Mouse (Mus musculus) forebrain, embryonic 16.5 days (tissue): ENCODE data around the gene Fyn. TPM values are rescaled to one million over a fixed set of nuclear protein-coding genes. Genes with fewer than 3 reads are reported as not detected.

Experiments
- ATAC-seq: fragments of 200-750 bp; cut with Nextera tagmentation; 2 replicates; pipeline ENCODE4 v1.8.0; 2017; ENCODE audit warnings: mild to moderate bottlenecking, moderate library complexity
- H3K27ac ChIP-seq: fragments of 300-500 bp; sonication (generic); 2 replicates; pipeline ENCODE4 v1.5.1; 2014; ENCODE audit warnings: low read length, control low read depth
- H3K27me3 ChIP-seq: fragments of 300-500 bp; sonication (generic); replicated peaks from 2 replicates; pipeline ENCODE4 v1.6.1; 2014; ENCODE audit warnings: low read length; ENCODE audit not compliant: control insufficient read depth, insufficient read depth
- H3K36me3 ChIP-seq: fragments of 300-500 bp; sonication (generic); 2 replicates; pipeline ENCODE4 v1.6.1; 2014; ENCODE audit not compliant: control insufficient read depth, insufficient read depth
- H3K4me1 ChIP-seq: fragments of 300-500 bp; sonication (generic); replicated peaks from 2 replicates; pipeline ENCODE4 v1.6.1; 2014; ENCODE audit warnings: low read length; ENCODE audit not compliant: control insufficient read depth, insufficient read depth
- H3K4me2 ChIP-seq: fragments of 300-500 bp; sonication (generic); 2 replicates; pipeline ENCODE4 v1.6.1; 2014; ENCODE audit warnings: mild to moderate bottlenecking, low read length, control low read depth
- H3K4me3 ChIP-seq: fragments of 300-500 bp; sonication (generic); replicated peaks from 2 replicates; pipeline ENCODE4 v1.5.1; 2014; ENCODE audit warnings: mild to moderate bottlenecking, low read length, control low read depth
- H3K9ac ChIP-seq: fragments of 300-500 bp; sonication (generic); replicated peaks from 2 replicates; pipeline ENCODE4 v1.6.1; 2014; ENCODE audit warnings: low read depth, low read length, control low read depth
- H3K9me3 ChIP-seq: fragments of 300-500 bp; sonication (generic); 2 replicates; pipeline ENCODE4 v1.6.1; 2016; ENCODE audit warnings: low read length; ENCODE audit not compliant: control insufficient read depth
- WGBS: fragments of 180-500 bp; shearing (Covaris S2); extraction: QIAGEN DNeasy Blood & Tissue Kit; methylation state at CpG from one replicate; pipeline ENCODE4 v1.1.7; 2014; 5-methylcytosine and 5-hydroxymethylcytosine counted together
- polyA plus RNA-seq: library from polyadenylated mRNA; unstranded; fragments of >200 nt; fragmentation: Nextera tagmentation; extraction: Ambion mirVana; gene quantifications from 2 replicates; pipeline ENCODE4 v1.2.1, GENCODE M21; 2015

Gene Fyn
- polyA plus RNA-seq, 1 experiment from 2014 or later, result 74.4 TPM

DNA sequence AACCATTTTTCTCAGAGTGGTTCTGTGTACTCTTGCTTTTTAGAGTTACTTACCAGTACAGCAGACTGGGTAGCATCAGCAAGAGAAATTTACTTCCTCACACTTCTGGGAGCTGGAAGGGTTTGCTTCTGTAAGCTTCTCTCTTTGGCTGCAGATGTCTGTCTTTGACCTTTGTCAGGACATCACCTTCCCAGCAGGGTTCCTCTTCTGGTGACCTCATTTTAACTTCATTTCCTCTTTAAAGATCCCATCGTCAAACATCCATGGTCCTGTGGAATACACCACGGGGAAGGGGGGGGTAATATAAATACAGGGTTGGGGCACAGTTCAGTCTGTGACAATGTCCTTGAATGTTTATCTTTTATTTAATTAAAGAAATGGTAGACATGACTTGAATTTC lies 74.5 kb downstream of the Fyn start:
- ATAC-seq, result no peak
- peaks cover 11% of the 10 kb centered on the region for H3K4me1 ChIP-seq

DNA sequence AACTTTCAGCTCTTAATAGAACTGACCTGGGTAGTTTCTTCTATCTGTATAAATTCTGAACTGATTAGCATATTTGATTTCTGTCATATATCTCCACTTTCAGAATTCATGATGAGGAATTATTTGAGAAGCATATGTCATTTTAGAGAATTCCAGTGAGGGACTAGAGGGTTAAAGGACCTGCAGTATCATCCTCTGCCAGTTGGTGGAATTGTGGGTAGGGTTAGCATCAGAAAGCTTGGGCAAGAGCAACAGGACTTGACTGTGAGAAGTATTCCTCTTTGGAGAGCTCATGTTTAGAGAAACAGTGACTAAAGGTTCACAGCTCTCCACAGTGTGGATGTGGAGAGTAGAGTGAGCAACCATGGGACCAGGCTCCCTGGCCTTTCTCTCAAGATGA lies 75.3 kb downstream of the Fyn start:
- H3K27me3 ChIP-seq, result no peaks in the 10 kb centered on the region
- H3K4me2 ChIP-seq, result no peak overlapping the region
- no peak overlapping the region for H3K9ac ChIP-seq
- H3K4me1 ChIP-seq, result peaks cover 11% of the 10 kb centered on the region
- no peak overlapping the region for H3K4me3 ChIP-seq
- H3K27ac ChIP-seq, result no peak overlapping the region
- no peaks in the 10 kb centered on the region for H3K9me3 ChIP-seq
- no peaks in the 10 kb centered on the region for H3K36me3 ChIP-seq
- 0 out of 2 replicates have a peak, but pooled peaks have one; percentile 13 for ATAC-seq

More for the DNA sequence above, 74.5 kb downstream of the Fyn start:
- H3K27me3 ChIP-seq, result no peaks in the 10 kb centered on the region
- 72% methylated on average over 2 of the region's 2 CpGs for WGBS
- no peak overlapping the region for H3K4me3 ChIP-seq
- no peaks in the 10 kb centered on the region for H3K9me3 ChIP-seq
- H3K9ac ChIP-seq, result no peak overlapping the region
- H3K36me3 ChIP-seq, result no peaks in the 10 kb centered on the region
- H3K4me2 ChIP-seq, result no peak overlapping the region
- H3K27ac ChIP-seq, result no peak overlapping the region

DNA sequence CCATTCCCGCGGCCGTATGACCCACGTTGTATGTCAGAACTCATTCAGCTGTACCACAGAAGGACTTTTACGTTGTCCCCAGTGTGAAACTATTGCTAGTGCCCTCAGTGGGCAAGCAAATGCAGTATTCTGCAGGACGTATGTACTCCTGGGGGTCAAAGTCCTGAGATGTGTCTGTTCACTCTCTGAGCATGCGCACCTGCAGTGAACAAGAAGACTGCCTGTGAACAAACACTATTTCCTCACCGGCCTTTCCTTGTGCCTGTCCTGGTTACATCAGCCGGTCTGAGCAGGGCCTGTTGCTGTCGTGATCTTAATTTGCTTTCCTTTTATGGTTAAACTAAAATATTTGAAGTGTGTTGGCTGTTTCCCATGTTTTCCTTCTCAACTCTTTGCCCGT lies 77.2 kb downstream of the Fyn start:
- Histone ChIP-seq H3K27me3 (no peaks in the 10 kb centered on the region), H3K4me1 (peaks cover 17% of the 10 kb centered on the region), H3K9me3 (no peaks in the 10 kb centered on the region), H3K9ac (no peak overlapping the region), H3K4me3 (no peak overlapping the region), H3K4me2 (no peak overlapping the region), H3K36me3 (no peaks in the 10 kb centered on the region), H3K27ac (no peak overlapping the region)
- ATAC-seq, result no peak
- 88% methylated on average over 11 of the region's 11 CpGs for WGBS

DNA sequence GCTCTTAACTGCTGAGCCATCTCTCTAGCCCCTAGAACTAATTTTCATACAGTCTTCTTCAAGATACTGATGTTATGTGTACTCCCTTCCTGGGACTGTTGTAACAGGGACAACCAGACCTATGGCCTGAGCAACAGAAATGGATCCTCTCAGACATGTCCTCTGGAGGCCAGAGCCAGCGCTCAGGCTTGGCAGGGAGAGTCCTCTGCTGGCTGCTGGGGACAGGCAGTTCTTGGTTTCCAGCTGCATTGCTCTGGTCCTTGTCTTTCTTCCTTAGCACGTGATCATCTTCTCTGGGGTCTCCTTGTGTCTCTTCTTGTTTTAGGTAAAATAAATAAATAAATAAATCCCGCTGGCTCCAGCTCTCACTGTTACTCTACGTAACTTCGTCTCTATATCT lies 78.1 kb downstream of the Fyn start:
- Histone ChIP-seq H3K4me3 (no peak overlapping the region), H3K4me1 (peaks cover 21% of the 10 kb centered on the region), H3K9me3 (no peaks in the 10 kb centered on the region), H3K36me3 (no peaks in the 10 kb centered on the region), H3K27ac (no peak overlapping the region), H3K4me2 (no peak overlapping the region), H3K9ac (no peak overlapping the region), H3K27me3 (no peaks in the 10 kb centered on the region)
- no peak for ATAC-seq
- 96% methylated on average over 5 of the region's 5 CpGs for WGBS

DNA sequence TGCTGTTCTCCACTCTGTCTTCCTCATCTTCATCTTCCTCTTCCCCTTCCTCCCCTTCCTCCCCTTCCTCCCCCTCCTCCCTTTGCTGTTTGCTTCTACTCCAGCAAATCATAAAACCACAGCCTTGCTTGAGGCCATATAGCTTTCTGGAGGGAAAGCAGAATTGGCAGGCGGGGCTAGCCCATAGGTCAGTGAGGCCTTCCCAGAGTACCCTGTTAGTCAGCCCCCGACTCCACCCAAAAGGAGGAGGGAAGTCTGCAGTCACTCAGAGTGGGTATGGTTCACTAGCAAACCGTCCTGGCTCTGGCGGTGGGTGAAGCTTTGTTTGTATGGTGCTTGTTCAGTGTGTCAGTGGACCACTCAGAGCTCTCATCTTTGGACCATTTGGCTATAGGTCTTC lies 80.5 kb downstream of the Fyn start:
- no peaks in the 10 kb centered on the region for H3K9me3 ChIP-seq
- H3K36me3 ChIP-seq, result no peaks in the 10 kb centered on the region
- no peak for ATAC-seq
- H3K4me1 ChIP-seq, result peaks cover 24% of the 10 kb centered on the region
- H3K4me3 ChIP-seq, result no peak overlapping the region
- WGBS, result 65% methylated on average over 4 of the region's 4 CpGs
- H3K9ac ChIP-seq, result no peak overlapping the region
- no peak overlapping the region for H3K27ac ChIP-seq
- H3K4me2 ChIP-seq, result no peak overlapping the region
- no peaks in the 10 kb centered on the region for H3K27me3 ChIP-seq

GRCm38 (mm10) chr10:39450356-39450755 lies 81.7 kb downstream of the Fyn start:
- no peak overlapping the region for H3K4me2 ChIP-seq
- no peaks in the 10 kb centered on the region for H3K27me3 ChIP-seq
- H3K4me3 ChIP-seq, result no peak overlapping the region
- H3K9me3 ChIP-seq, result no peaks in the 10 kb centered on the region
- no peak overlapping the region; the same call in 1 of the 2 replicates for H3K27ac ChIP-seq
- H3K9ac ChIP-seq, result no peak overlapping the region
- peak; percentile 21; the same call in 1 of the 2 replicates for ATAC-seq
- H3K36me3 ChIP-seq, result no peaks in the 10 kb centered on the region
- WGBS, result 62% methylated on average over 8 of the region's 8 CpGs
- peaks cover 24% of the 10 kb centered on the region for H3K4me1 ChIP-seq

GRCm38 (mm10) chr10:39451065-39451464 lies 82.4 kb downstream of the Fyn start:
- Histone ChIP-seq H3K4me1 (peaks cover 24% of the 10 kb centered on the region), H3K36me3 (no peaks in the 10 kb centered on the region), H3K27me3 (no peaks in the 10 kb centered on the region), H3K9me3 (no peaks in the 10 kb centered on the region), H3K27ac (no peak overlapping the region), H3K9ac (no peak overlapping the region), H3K4me3 (no peak overlapping the region), H3K4me2 (no peak overlapping the region)
- WGBS, result 80% methylated on average over 6 of the region's 6 CpGs
- no peak; the same call in 1 of the 2 replicates for ATAC-seq

- H3K4me2 ChIP-seq, result no peak overlapping the region
- no peak overlapping the region for H3K27ac ChIP-seq
- 0 out of 2 replicates have a peak, but pooled peaks have one; percentile 24 for ATAC-seq
- H3K4me3 ChIP-seq, result no peak overlapping the region
- H3K4me1 ChIP-seq, result peaks cover 24% of the 10 kb centered on the region
- 48% methylated on average over 8 of the region's 8 CpGs for WGBS
- no peaks in the 10 kb centered on the region for H3K36me3 ChIP-seq
- H3K27me3 ChIP-seq, result no peaks in the 10 kb centered on the region
- H3K9me3 ChIP-seq, result no peaks in the 10 kb centered on the region
- H3K9ac ChIP-seq, result no peak overlapping the region
Observed at GRCm38 (mm10) chr10:39451918-39452624, 83.4 kb downstream of the Fyn start.

GRCm38 (mm10) chr10:39455344-39455743 lies 86.7 kb downstream of the Fyn start:
- Histone ChIP-seq H3K4me2 (no peak overlapping the region), H3K27me3 (no peaks in the 10 kb centered on the region), H3K9me3 (no peaks in the 10 kb centered on the region), H3K27ac (no peak overlapping the region), H3K9ac (no peak overlapping the region), H3K4me1 (peaks cover 40% of the 10 kb centered on the region), H3K36me3 (no peaks in the 10 kb centered on the region), H3K4me3 (no peak overlapping the region)
- WGBS, result 55% methylated on average over 4 of the region's 4 CpGs
- ATAC-seq, result no peak
